Mouse (Mus musculus) 3T3-L1 (cell line): Measurements from ENCODE around the gene Dpp7.

Experiments
- DNase-seq: peaks from one replicate; pipeline ENCODE4 v3.0.0-alpha.2; 2015; ENCODE audit warnings: low read depth, low spot score

Gene Dpp7

GRCm38 (mm10) chr2:25356208-25357079 lies at the start of gene Dpp7:
Gene Dpp7 (minus strand): TSS chr2:25356359.
- peak; percentile 93 for DNase-seq

DNA sequence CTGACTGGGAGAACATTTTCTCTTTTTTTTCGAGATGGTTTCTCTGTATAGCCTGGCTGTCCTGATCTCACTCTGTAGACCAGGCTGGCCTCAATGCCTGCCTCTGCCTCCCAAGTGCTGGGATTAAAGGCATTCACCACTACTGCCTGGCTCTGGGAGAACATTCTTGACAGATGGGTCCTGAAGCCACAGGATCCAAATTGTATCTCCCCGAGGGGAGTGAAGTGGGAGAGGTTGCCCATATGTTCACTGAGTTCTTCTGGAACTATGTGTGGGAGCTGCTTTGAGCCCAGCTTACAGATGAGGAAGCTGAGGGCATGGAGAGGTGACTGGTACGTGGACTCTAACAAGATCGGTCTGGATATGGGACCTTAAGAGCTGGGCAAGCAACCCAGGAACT lies 47.8 kb upstream of the Dpp7 start:
- DNase-seq: no peak

- DNase-seq: peak; percentile 74
These were observed 46.9 kb upstream of the Dpp7 start for GRCm38 (mm10) chr2:25402972-25403601.

DNA sequence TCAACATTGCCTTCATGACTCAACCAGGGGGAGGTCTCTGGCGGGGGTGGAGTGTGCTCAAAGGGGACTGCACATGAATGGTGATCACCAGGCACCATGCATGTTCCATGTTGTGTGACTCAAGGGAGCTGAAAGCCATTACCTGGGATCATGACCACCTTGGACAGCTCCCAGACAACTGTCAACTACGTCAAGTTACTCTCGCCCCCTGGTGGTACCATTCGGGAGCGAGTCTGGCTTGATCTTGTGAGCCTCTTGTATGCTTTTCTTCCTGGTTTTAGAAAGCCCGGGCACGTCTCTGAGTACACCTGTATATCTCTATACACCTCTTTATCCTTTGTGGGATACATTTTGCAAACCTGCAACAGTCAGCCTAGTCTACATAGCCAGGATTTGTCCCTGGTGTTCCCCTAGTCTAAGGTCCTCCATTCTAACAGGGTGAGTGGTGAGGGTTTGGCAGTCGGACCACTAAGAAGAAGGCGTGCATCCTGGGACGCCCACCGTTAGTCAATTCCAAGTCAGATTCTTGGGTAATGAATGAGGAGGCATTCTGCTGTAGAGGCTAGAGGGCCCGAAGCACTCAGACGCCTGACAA lies 46.3 kb upstream of the Dpp7 start:
- peak; percentile 95 for DNase-seq

- peak; percentile 57 for DNase-seq
These were observed 44.6 kb upstream of the Dpp7 start for GRCm38 (mm10) chr2:25400764-25401163.

GRCm38 (mm10) chr2:25400291-25400690 lies 44.1 kb upstream of the Dpp7 start:
- no peak for DNase-seq

DNA sequence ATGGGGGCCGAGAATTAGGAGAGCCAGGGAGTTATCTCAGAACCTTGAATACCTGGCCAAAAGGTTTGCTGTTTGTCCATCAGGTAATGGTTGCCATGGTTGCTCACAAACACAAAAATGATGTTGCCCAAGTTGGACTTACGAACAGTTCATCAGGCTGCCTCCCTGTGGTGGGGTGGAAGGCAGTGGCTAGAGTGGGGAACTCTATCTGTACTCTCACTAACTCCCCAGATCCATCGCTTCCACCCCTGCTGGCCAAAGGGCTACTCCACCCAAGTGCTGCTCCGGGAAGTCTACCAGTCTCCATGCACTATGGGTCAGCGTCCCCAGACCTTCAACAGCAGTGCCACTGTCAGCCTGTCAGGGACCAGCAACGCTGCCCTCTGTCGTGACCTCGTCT lies 42.9 kb upstream of the Dpp7 start, which contains the start of gene Npdc1:
TSS of gene Npdc1 (plus strand) at position 301 of the 400 bp plus-strand sequence.
- no peak for DNase-seq

GRCm38 (mm10) chr2:25398065-25398464 lies 41.9 kb upstream of the Dpp7 start:
- DNase-seq: no peak

GRCm38 (mm10) chr2:25397010-25397409 lies 40.9 kb upstream of the Dpp7 start:
- peak; percentile 29 for DNase-seq

GRCm38 (mm10) chr2:25396597-25396983 lies 40.4 kb upstream of the Dpp7 start:
- DNase-seq: peak; percentile 15

DNA sequence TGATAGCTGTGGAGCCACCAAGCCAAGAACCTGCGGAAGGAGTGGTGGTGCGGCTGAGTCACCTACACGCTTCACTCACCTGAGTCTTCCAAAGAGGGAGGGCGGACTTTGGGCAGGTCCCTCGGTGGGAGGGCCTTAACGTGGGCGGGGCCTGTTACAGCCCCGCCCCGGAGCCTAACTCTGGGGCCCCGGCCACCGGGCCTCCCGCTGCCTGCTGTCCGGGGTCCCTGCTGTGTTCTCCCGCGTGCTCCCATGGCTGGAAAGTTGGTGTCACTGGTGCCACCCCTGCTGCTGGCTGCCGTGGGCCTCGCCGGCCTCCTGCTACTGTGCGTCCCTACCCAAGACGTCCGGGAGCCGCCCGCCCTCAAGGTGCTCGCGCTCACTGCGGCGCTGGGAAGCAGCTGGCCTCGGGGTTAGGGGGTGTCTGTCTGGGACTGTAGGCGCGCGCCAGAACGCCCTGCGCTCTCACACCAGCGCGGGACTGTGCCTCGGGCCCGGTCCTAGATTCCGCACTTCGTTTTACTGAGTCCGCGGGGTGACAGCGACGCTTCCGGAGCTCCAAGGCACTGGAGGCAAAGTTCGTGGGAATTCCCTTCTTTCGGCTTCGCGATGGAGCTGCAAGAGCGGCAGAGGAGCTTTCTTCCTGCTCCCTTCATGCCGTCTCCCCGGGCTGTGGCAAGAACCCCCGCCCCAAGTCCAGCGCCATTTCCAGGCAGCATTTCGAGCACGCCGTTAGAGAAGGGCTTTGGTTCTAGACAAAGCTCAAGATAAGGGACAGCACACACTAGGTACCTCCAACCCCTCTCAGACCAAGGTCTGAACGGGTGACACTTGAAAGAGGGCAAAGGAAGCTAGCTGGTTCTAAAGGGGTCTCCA lies 39.8 kb upstream of the Dpp7 start, which contains the start of gene Entpd2:
TSS of gene Entpd2 (plus strand) at position 154 of the 876 bp plus-strand sequence.
- no peak for DNase-seq

DNA sequence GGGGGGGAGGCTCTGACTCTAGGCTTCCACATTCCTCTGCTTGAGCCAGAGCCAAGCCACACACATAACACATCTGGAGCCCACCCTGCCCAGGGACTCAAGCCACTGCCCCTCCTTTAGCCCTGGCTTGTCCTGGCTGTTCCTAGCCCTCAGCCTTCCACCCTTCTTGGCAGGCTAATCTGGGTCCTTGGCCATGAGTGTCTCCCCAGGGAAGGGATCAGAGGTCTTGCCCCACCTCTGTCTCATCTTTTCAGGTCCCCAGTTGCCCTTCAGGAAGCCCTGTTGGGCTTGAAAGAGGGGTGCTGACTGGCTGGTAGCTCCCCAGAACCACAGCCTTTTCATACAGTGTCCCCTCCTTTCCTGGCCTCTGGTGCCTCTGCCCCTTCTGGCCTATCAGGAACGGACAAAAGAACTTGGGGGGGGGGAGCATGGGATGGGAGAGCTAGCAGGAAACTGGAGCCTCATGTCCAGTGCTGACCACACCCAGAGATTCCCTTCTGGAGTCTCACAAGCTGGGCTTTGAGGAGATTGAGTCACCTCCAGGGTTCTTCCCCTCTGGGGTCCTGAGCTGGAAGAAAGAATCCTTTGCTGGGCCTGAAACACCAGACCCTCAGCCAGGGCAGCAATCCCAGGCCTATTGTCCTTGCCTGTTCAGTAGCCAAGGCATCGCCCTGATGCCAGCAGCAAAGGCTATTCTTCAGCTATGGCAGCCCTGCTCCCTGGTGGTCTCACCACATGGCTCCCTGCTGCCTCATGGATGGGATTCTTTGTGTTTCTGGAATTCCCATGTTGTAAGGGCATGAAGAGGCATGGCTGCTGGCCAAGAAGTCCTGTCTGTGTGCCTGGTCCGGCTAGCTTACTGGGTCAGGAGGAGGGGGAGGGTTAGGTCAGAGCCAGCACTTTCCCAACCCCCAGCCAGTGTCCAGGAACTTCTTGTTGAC lies 38.4 kb upstream of the Dpp7 start:
- peak; percentile 88 for DNase-seq

- DNase-seq: no peak
These were observed 35.1 kb upstream of the Dpp7 start for GRCm38 (mm10) chr2:25391266-25391665.

GRCm38 (mm10) chr2:25384492-25384891 lies 28.3 kb upstream of the Dpp7 start:
- no peak for DNase-seq

DNA sequence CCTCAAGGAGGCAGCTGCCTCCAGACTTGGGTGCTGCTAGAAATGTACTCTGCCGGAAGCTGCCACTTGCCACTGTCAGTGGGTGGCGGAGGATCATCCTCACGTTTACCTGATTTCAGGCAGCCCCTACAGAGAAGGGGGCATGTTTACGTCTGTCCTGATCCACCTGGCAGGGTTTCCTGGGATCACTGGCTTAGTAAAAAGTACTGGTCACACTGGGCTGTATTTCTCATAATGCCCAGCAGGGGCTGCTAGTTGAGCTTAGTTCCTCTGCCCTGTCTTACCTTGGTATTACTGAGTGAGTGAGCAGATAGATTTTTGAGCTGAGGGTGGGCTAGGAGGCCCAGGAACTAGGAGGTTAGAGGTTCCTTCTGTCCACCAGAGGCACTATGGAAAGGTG lies 20.4 kb upstream of the Dpp7 start:
- DNase-seq: peak; percentile 82

- DNase-seq: no peak
These were observed 17.3 kb upstream of the Dpp7 start for GRCm38 (mm10) chr2:25373431-25373830.

DNA sequence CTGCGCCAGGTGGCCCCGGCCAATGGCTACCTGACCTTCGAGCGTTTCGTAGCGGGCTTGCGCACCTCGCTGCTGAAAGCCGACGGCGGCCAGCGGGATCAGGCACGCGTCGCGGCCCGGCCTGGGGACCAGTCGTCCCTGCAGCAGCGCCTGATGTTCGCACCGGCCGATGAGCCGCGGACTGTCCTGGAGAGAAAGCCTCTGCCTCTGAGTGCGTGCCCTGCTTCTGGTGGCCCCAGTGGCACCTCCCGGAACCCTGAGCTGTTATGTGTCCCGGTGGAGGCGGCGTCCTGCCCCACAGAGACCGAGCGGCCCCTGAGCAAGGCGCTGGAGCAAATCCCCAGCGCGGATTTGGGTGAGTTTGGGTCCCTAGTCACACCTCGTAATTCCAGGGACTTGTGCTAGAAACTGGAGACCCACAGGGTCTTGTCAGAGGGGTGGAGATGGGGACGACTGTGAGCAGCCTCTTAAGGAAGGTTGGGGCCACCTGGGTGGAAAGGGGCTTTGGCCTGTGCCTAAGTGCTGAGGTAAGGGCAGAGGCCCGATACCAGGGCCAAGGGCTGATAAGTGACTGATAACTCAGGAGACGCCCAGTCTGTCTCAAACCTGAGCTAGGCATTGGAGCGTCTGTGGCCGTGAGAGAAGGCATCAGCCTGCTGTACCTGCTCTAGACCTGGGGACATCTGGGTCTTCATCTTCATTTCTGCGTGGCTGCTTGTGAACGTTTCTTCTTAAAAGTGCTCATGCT lies 16.7 kb upstream of the Dpp7 start:
- DNase-seq: no peak

- DNase-seq: peak; percentile 90
These were observed 15.8 kb upstream of the Dpp7 start, which contains the start of gene Sapcd2 for GRCm38 (mm10) chr2:25371764-25372643. Gene Sapcd2 (plus strand): TSS chr2:25372321.
